Mouse (Mus musculus): ENCODE measurements around the gene Bcor. TPM values are rescaled to one million over a fixed set of nuclear protein-coding genes. Genes with fewer than 3 reads are reported as not detected.

Gene Bcor
- polyA plus RNA-seq, 1 experiment from 2014 or later: 17.5 TPM

GRCm38 (mm10) chrX:12086674-12087510 is 73.3 kb downstream of the Bcor start:
- Histone ChIP-seq H3K9me3 (replicated peaks; ENCODE audit: control insufficient read depth, low read length) (no peaks in the 10 kb centered on the region), H3K27ac (ENCODE audit: low read depth, low read length) (peak overlapping the region; percentile 95; the same call in 1 of the 2 replicates), H3K36me3 (ENCODE audit: control insufficient read depth, insufficient read depth, low read length) (no peaks in the 10 kb centered on the region), H3K4me1 (ENCODE audit: control insufficient read depth, insufficient read depth, low read length) (peaks cover 16% of the 10 kb centered on the region), H3K4me2 (ENCODE audit: low read length) (peak overlapping the region; percentile 79), H3K9ac (ENCODE audit: low read length) (peak overlapping the region; percentile 70), H3K27me3 (replicated peaks; ENCODE audit: control insufficient read depth, insufficient read depth, low read length) (peaks cover 19% of the 10 kb centered on the region), H3K4me3 (ENCODE audit: low read depth, low read length) (peak overlapping the region; percentile 41)
- ATAC-seq (no peak), DNase-seq (ENCODE audit: low spot score) (peak; percentile 39)
- WGBS: 4% methylated on average over 59 of the region's 70 CpGs

GRCm38 (mm10) chrX:12085949-12086348 is 74.2 kb downstream of the Bcor start:
- no peaks in the 10 kb centered on the region for H3K36me3 ChIP-seq (ENCODE audit: control insufficient read depth, insufficient read depth, low read length)
- no peak overlapping the region for H3K4me3 ChIP-seq (ENCODE audit: low read depth, low read length)
- H3K27ac ChIP-seq (ENCODE audit: low read depth, low read length): no peak overlapping the region
- H3K9me3 ChIP-seq (replicated peaks; ENCODE audit: control insufficient read depth, low read length): no peaks in the 10 kb centered on the region
- peaks cover 16% of the 10 kb centered on the region for H3K4me1 ChIP-seq (ENCODE audit: control insufficient read depth, insufficient read depth, low read length)
- WGBS: 41% methylated on average over 10 of the region's 10 CpGs
- DNase-seq (ENCODE audit: low spot score) (no peak), ATAC-seq (no peak)
- no peak overlapping the region for H3K9ac ChIP-seq (ENCODE audit: low read length)
- peaks cover 22% of the 10 kb centered on the region for H3K27me3 ChIP-seq (replicated peaks; ENCODE audit: control insufficient read depth, insufficient read depth, low read length)
- H3K4me2 ChIP-seq (ENCODE audit: low read length): no peak overlapping the region

- Histone ChIP-seq H3K4me2 (ENCODE audit: low read length) (no peak overlapping the region), H3K27ac (ENCODE audit: low read depth, low read length) (no peak overlapping the region), H3K27me3 (replicated peaks; ENCODE audit: control insufficient read depth, insufficient read depth, low read length) (peaks cover 22% of the 10 kb centered on the region), H3K4me3 (ENCODE audit: low read depth, low read length) (no peak overlapping the region), H3K36me3 (ENCODE audit: control insufficient read depth, insufficient read depth, low read length) (no peaks in the 10 kb centered on the region), H3K4me1 (ENCODE audit: control insufficient read depth, insufficient read depth, low read length) (peaks cover 11% of the 10 kb centered on the region), H3K9me3 (replicated peaks; ENCODE audit: control insufficient read depth, low read length) (no peaks in the 10 kb centered on the region), H3K9ac (ENCODE audit: low read length) (no peak overlapping the region; the same call in 1 of the 2 replicates)
- WGBS: 12% methylated on average over 18 of the region's 18 CpGs
- DNase-seq (ENCODE audit: low spot score) (no peak), ATAC-seq (no peak)
These were observed 74.9 kb downstream of the Bcor start for GRCm38 (mm10) chrX:12085290-12085689.

- H3K4me1 ChIP-seq (ENCODE audit: control insufficient read depth, insufficient read depth, low read length): peaks cover 7% of the 10 kb centered on the region
- H3K9ac ChIP-seq (ENCODE audit: low read length): no peak overlapping the region
- H3K9me3 ChIP-seq (replicated peaks; ENCODE audit: control insufficient read depth, low read length): no peaks in the 10 kb centered on the region
- WGBS: 31% methylated on average over 4 of the region's 4 CpGs
- H3K27ac ChIP-seq (ENCODE audit: low read depth, low read length): no peak overlapping the region
- peaks cover 22% of the 10 kb centered on the region for H3K27me3 ChIP-seq (replicated peaks; ENCODE audit: control insufficient read depth, insufficient read depth, low read length)
- no peak for DNase-seq (ENCODE audit: low spot score)
- no peak overlapping the region for H3K4me3 ChIP-seq (ENCODE audit: low read depth, low read length)
- no peak for ATAC-seq
- no peaks in the 10 kb centered on the region for H3K36me3 ChIP-seq (ENCODE audit: control insufficient read depth, insufficient read depth, low read length)
- no peak overlapping the region for H3K4me2 ChIP-seq (ENCODE audit: low read length)
These were observed 75.5 kb downstream of the Bcor start for GRCm38 (mm10) chrX:12084698-12085097.

- no peak for ATAC-seq
- DNase-seq (ENCODE audit: low spot score): no peak
These were observed 76.5 kb downstream of the Bcor start for GRCm38 (mm10) chrX:12083631-12084030.

GRCm38 (mm10) chrX:12082736-12083135 is 77.4 kb downstream of the Bcor start:
- H3K27ac ChIP-seq (ENCODE audit: low read depth, low read length): no peak overlapping the region
- peak; percentile 45 for DNase-seq (ENCODE audit: low spot score)
- H3K4me1 ChIP-seq (ENCODE audit: control insufficient read depth, insufficient read depth, low read length): no peaks in the 10 kb centered on the region; the same call in 1 of the 2 replicates
- WGBS: 16% methylated on average over 16 of the region's 16 CpGs
- H3K9ac ChIP-seq (ENCODE audit: low read length): no peak overlapping the region
- H3K27me3 ChIP-seq (replicated peaks; ENCODE audit: control insufficient read depth, insufficient read depth, low read length): peaks cover 17% of the 10 kb centered on the region
- ATAC-seq: no peak
- no peaks in the 10 kb centered on the region for H3K9me3 ChIP-seq (replicated peaks; ENCODE audit: control insufficient read depth, low read length)
- no peak overlapping the region for H3K4me2 ChIP-seq (ENCODE audit: low read length)
- no peak overlapping the region for H3K4me3 ChIP-seq (ENCODE audit: low read depth, low read length)
- H3K36me3 ChIP-seq (ENCODE audit: control insufficient read depth, insufficient read depth, low read length): no peaks in the 10 kb centered on the region

More at GRCm38 (mm10) chrX:12083631-12084030, 76.5 kb downstream of the Bcor start:
- no peak overlapping the region for H3K27ac ChIP-seq (ENCODE audit: low read depth, low read length)
- no peak overlapping the region for H3K4me3 ChIP-seq (ENCODE audit: low read depth, low read length)
- H3K9me3 ChIP-seq (replicated peaks; ENCODE audit: control insufficient read depth, low read length): no peaks in the 10 kb centered on the region
- no peaks in the 10 kb centered on the region for H3K36me3 ChIP-seq (ENCODE audit: control insufficient read depth, insufficient read depth, low read length)
- H3K4me2 ChIP-seq (ENCODE audit: low read length): no peak overlapping the region
- H3K4me1 ChIP-seq (ENCODE audit: control insufficient read depth, insufficient read depth, low read length): no peaks in the 10 kb centered on the region; the same call in 1 of the 2 replicates
- H3K27me3 ChIP-seq (replicated peaks; ENCODE audit: control insufficient read depth, insufficient read depth, low read length): peaks cover 22% of the 10 kb centered on the region
- 42% methylated on average over 10 of the region's 10 CpGs for WGBS
- no peak overlapping the region for H3K9ac ChIP-seq (ENCODE audit: low read length)

- H3K27me3 ChIP-seq (replicated peaks; ENCODE audit: control insufficient read depth, insufficient read depth, low read length): peaks cover 18% of the 10 kb centered on the region
These were observed 78.0 kb downstream of the Bcor start for GRCm38 (mm10) chrX:12082184-12082583.

GRCm38 (mm10) chrX:12081741-12082155 is 78.4 kb downstream of the Bcor start:
- Histone ChIP-seq H3K4me3 (ENCODE audit: low read depth, low read length) (0 out of 2 replicates have a peak overlapping the region, but pooled peaks have one; percentile 58), H3K36me3 (ENCODE audit: control insufficient read depth, insufficient read depth, low read length) (no peaks in the 10 kb centered on the region), H3K4me2 (ENCODE audit: low read length) (peak overlapping the region; percentile 76), H3K9me3 (replicated peaks; ENCODE audit: control insufficient read depth, low read length) (no peaks in the 10 kb centered on the region), H3K27ac (ENCODE audit: low read depth, low read length) (no peak overlapping the region), H3K27me3 (replicated peaks; ENCODE audit: control insufficient read depth, insufficient read depth, low read length) (peaks cover 17% of the 10 kb centered on the region), H3K9ac (ENCODE audit: low read length) (no peak overlapping the region), H3K4me1 (ENCODE audit: control insufficient read depth, insufficient read depth, low read length) (no peaks in the 10 kb centered on the region; the same call in 1 of the 2 replicates)
- 13% methylated on average over 22 of the region's 22 CpGs for WGBS
- DNase-seq (ENCODE audit: low spot score) (no peak), ATAC-seq (no peak)

More at GRCm38 (mm10) chrX:12082184-12082583, 78.0 kb downstream of the Bcor start:
- Histone ChIP-seq H3K36me3 (ENCODE audit: control insufficient read depth, insufficient read depth, low read length) (no peaks in the 10 kb centered on the region), H3K9ac (ENCODE audit: low read length) (no peak overlapping the region), H3K9me3 (replicated peaks; ENCODE audit: control insufficient read depth, low read length) (no peaks in the 10 kb centered on the region), H3K4me1 (ENCODE audit: control insufficient read depth, insufficient read depth, low read length) (no peaks in the 10 kb centered on the region; the same call in 1 of the 2 replicates), H3K27ac (ENCODE audit: low read depth, low read length) (no peak overlapping the region), H3K4me2 (ENCODE audit: low read length) (no peak overlapping the region), H3K4me3 (ENCODE audit: low read depth, low read length) (no peak overlapping the region)
- no peak for ATAC-seq
- DNase-seq (ENCODE audit: low spot score): no peak
- 37% methylated on average over 5 of the region's 5 CpGs for WGBS
